Mouse (Mus musculus): ENCODE results near the gene Nrp1.

Gene Nrp1

DNA sequence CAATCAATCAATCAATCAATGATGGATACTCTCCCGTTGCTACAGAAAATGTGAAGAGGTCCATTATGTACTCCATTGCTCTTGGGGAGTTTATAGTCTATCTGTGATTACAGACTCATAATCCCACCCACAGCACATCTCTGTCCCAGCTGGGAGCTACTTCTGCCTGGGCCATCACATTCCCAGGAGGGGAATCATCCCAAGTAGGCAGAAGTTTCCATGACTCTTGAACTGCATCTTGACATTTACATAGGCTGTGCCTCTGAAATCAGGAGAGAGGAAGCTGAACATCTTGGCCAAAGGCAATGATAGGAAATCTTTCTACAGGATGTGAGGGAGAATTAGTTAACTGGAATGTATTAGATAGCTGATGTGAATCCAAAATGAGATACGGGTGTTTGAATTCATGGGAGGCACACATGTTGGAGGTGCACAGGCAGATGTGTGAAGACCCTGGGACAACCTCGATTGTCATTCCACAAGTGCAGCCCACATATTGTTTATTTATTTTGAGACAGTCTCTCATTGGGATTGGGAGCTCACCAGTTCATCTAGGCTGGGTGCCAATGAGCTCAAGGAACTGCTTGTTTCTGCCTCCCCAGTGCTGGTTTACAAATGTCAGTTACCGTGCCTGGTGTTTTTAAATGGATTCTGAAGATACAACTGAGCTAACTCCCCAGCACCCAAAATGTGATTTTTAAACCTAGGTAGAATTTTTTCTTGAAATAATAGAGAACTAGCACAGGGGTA lies 108.5 kb downstream of the Nrp1 start:
- DNase-seq (ENCODE audit: low read depth, low spot score) = no peak

DNA sequence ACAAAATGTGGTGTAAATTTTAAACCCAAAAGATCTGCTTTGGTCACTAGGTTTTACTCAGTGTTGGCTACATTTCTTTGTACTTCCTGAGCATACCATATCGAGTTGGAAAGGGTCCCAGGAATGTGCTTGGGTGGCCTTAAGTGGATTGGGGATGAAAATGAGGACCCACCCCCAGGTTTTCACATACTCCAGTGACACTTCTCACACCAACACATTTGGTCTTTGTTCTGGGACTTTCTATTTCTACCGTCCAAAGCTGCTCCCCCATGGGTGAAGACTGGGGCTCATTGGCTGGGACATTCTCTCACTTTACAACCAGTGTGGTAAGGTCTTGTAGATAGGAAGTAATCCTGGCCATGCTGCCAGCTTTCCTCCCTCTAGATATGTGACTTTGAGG lies 111.7 kb downstream of the Nrp1 start:
- DNase-seq (ENCODE audit: low read depth, low spot score) = no peak

DNA sequence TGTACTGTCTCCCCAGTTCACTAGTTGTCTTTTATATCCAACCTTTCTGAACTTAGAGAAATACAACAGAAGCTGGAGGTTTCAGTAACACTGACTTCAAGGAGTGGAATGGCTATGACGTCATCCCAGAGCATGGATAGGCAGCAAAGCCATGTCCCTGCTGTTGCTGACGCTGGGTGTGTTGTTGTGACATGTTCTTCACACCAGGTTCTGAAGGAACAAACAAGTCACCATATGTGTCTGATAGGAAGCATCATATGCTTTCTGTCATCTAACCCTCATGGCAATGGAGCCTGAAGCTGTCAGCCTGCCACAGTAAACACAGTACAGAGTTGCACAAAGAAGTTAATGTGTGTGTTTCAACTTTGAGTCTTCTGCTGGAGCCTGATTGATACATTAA lies 112.8 kb downstream of the Nrp1 start:
- no peak for DNase-seq (ENCODE audit: low read depth, low spot score)

DNA sequence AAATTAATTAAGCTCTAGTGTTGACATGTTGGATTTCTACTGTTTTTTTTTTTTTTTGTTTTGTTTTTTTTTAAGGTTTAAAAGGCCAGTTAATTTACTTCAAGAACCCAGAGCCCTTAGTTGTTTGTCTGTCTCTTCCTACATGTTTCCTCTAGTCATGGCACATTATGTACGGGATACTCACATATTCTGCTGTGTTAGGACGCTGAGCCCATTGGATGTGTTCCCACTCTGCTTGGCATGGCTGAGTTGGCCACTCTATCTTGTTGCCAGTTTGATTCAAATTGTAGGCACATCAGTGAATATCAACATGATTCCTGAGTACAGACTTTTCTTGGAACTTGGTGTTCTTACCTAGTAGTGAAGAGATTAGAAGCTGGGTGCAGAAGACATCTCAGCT lies 114.5 kb downstream of the Nrp1 start:
- no peak for DNase-seq (ENCODE audit: low read depth, low spot score)

DNA sequence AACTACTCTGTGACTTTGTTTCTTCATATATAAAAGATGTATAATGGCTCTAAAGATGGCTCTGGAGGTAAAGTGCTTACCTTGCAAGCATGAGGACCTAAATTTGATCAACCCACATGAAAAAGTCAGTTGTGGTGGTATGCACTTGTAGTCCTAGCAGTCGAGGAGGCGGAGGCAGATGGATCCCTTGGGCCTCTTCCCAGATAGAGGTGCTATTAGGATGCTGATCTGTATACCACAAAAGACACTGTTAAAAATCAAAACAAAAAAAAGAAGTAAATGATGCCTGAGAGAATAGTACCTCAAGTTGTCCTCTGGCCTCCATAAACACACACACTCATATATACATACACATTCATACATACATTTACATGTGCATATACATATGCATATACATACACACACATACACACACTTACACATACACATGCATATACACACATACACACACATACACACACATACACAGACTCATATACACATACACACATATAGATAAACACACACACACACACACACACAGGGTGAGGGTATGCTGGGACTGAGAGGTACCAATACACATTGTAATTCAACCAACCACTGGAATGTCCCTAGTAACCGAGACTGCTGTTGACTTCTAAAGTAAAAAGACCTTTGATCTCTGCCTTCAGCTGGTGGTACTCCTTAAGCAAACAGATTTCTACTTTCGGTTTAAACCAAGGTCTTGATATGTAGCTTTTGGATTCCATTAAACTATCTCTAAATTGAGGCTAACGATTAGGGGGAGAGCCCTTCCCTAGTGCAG lies 115.2 kb downstream of the Nrp1 start:
- no peak for DNase-seq (ENCODE audit: low read depth, low spot score)

DNA sequence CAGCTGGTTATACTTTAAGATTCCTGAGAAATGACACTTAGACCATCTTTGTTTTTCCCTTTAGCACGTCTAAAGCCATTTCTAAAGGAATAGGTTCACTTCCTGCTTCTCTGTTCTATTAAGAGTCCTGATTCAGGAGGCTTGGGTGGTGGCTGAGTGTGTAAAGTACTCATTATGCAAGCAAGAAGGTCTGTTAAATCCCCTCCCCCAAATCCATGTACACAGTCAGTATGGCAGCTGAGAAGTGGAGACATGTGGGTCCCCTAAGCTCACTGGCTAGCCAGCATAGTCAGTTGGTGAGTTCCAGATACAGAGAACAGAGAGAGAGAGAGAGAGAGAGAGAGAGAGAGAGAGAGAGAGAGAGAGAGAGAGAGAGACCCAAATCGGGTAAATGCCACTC lies 116.2 kb downstream of the Nrp1 start:
- DNase-seq (ENCODE audit: low read depth, low spot score) = no peak

DNA sequence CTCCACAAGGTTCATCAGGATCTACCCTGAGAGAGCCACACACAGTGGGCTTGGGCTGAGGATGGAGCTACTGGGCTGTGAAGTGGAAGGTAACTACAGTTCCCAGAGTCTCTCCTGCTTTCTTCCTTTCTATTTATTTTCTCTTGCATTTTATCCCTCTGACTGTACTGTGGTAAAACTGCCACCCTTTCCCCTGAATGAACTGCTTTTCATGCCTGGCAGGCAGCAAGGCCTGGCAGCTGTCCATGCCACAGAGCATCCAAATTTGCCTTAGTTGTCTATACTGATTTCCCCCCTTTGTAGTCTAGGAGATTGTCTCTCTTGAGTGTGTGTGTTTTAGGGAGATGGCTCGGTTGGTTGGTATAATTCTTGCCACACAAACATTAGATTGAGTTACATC lies 117.8 kb downstream of the Nrp1 start:
- DNase-seq (ENCODE audit: low read depth, low spot score) = no peak

DNA sequence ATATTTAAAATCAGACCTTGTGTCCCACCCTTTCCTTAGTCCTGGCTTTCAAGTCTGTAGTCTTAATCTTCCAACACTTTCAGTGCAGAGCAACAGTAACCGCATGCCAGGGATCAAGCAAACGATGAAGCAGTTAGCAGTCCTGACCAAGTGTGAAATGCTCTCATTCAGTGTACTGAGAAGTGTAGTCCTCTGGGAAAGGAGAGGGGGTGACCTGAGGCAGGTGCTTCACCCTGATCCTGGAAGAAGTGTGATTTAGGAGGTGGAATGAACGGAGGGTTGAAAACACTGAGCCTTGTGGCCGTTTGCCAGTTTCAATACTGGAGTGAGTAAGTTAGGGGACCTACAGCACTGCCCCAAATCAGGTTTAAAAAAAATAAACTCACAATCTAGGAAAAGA lies 119.6 kb downstream of the Nrp1 start:
- no peak for DNase-seq (ENCODE audit: low read depth, low spot score)

DNA sequence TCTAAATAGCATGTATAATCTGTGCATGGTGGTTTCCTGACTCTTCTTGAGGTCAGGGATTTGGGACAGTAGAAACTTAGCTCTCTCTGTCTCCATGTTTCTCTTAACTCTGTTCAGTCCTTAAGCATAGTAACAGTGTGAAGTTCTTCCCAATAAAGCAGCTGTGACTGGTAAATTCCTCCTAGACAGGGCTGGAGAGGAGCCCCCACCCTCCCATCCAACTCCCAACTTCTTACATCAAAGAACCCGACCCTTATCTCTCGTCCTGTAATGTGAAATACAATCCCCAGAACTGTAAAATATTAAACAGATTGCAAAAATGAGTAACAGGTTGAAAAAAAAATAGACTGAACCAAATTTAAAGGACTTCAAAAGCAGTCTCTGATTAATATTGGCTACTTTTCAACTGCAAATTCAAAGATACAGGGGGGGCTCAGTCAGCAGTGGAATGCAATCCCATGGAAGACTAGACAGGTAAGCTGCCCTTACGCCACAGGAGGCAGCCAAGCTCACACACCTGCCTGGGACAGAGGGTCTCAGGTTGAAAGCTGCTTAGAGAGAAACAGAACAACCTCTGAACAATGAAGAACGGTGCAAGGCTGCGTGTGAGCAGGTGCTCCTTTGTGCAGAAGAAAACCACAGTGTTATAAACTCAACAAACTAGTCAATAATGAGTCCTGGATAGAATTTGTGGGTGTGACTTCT lies 121.1 kb downstream of the Nrp1 start:
- no peak for DNase-seq (ENCODE audit: low read depth, low spot score)

DNA sequence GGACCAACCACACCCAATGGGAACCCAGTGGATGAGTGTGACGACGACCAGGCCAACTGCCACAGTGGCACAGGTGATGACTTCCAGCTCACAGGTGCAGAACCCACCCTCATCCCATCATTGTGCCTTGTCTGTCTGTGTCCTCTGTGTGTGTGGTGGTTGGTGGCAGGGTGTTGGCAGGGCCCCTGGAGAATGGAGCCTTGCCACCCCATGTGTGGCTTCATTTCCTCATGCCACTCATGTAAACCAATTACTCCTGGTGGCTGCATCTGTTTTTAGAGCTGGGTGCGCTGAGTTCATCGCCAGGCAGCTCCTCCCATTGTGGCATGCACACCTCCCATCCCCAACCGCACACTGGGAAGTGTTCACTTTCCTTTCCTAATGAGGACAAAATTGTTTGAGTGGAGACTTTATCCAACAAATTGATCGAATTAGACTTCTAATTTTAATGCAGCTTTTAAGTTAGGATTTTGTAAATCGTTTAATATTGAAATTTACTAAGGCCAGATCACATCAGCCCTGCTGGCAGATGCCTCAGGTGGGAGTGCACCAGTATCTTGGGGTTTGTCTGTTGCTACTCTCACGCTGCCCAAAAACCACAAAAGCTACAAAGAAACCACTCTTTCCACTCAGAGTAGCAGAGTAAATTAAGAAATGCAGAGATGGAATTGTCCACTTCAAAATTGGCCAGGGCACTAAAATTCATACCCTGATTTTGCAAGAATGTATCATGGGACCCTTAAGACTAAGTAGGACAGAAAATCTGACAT lies 122.7 kb downstream of the Nrp1 start:
- DNase-seq (ENCODE audit: low read depth, low spot score) = no peak

DNA sequence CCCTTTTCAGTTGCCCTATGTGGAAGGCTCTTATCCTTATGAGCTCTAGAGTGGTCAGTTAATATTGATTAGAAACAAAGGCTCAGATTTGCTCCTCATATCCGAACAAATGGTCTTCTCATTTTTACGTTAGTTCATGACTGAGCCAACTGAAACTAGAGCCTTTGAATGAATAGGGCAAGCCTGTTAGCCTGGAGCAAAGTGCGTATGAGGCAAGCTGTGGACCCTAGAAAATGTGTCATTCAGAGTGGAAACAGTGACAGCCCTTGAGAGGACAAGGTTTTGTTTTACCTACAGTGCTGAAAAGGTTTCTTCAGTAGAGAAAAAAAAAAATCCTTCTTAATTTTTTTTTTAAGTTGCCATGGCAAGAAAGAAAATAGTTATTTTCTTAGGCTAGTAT lies 124.9 kb downstream of the Nrp1 start:
- no peak for DNase-seq (ENCODE audit: low read depth, low spot score)

DNA sequence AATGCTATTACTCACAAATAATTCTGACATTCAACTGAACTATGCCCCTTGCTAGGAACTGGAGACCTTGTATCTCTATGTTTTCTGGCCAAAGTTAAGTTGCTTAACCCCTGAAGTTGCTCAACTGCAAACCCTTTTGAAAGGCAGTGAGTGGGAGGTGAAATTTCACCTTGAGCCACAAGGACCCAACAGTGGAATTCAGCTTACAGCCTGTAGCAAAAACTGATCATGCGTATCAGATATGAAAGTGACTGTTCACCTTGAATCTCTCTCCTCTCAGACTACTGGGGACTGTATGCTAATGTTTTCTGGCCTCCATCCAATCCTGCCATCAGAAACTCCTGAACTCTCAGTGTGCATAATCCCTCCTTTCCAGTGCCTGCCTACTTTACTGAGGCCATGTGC lies 126.3 kb downstream of the Nrp1 start:
- DNase-seq (ENCODE audit: low read depth, low spot score) = no peak

DNA sequence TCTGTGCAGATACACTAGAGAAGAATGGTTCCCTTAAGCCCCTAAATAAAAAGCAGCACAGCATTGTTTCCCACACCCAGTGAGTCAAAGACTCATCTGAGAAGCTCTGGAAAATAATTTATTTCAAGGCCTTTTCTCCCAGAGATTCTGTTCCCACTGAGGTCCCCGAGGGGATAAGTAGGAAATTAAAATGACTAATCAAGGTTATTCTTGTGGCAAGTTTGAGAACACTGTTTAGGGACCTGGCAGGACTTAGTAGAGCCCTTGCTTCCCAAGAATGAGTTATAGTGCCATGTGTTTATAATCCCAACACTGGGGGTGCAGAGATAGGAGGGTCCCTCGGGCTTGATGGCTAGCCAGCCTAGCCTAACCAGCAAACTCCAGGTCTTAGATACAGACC lies 127.6 kb downstream of the Nrp1 start:
- DNase-seq (ENCODE audit: low read depth, low spot score) = no peak

DNA sequence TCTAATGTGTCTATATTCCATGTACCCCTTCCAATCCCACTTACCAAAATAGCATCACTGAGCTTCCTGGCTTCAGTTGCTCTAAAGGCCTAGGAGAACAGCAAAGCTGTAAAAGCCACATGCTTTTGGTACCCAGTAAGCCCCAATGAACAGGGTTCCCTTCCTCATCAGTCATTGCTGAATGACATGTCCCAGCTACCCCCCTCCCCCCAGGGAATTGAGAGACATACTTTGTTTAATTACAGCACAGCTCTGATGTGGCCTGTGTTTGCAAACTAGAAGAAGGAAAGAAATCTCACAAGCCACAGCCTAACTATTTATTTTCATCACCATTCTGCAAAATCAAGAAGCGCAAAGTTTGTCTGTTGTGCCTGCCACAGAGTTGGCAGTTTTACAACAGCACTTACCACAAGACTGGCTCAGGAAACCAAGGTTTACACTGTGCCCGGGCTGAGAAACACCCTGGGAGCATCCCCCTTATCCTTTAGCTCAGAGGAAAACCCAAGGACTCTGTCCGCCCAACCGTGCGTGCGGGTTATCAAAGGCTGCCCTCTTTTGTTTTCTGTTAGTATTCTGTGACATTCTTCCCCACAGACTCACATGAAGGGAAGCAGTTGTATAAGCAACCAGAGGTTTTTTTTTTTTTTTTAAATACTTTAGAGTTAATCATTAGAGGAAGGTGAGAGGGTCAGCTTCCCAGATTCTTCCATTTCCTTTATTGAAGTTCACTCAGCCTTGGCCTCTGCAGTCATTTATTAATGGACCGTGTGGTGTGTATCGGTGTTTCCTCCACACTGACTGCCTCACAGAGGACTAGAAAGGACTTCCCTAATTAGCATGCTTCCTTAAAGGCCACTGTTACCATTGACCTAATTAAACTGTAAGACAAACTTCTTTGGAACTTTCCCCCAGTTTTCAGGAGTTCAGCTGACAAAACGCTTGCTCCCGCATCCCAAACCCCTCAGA lies 129.8 kb downstream of the Nrp1 start:
- DNase-seq (ENCODE audit: low read depth, low spot score) = no peak

DNA sequence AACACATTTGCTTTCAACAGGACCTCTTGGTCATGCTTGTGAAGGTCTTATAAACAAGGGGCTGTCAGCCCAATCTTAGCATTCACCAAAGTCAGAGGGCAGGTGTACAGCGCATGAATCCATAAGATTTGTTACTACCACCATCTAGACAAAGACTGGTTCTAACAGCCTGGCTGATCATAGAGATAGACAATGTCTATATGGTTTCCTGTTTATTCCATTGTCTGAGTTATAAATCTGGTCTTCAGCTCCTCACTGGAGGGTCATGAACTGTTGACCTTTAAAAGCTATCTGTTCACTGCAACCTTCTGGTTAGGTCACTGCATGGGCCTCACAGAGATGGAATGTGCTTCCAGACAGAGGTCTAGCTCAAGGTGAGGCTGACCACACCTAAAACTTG lies 130.9 kb downstream of the Nrp1 start:
- no peak for DNase-seq (ENCODE audit: low read depth, low spot score)

DNA sequence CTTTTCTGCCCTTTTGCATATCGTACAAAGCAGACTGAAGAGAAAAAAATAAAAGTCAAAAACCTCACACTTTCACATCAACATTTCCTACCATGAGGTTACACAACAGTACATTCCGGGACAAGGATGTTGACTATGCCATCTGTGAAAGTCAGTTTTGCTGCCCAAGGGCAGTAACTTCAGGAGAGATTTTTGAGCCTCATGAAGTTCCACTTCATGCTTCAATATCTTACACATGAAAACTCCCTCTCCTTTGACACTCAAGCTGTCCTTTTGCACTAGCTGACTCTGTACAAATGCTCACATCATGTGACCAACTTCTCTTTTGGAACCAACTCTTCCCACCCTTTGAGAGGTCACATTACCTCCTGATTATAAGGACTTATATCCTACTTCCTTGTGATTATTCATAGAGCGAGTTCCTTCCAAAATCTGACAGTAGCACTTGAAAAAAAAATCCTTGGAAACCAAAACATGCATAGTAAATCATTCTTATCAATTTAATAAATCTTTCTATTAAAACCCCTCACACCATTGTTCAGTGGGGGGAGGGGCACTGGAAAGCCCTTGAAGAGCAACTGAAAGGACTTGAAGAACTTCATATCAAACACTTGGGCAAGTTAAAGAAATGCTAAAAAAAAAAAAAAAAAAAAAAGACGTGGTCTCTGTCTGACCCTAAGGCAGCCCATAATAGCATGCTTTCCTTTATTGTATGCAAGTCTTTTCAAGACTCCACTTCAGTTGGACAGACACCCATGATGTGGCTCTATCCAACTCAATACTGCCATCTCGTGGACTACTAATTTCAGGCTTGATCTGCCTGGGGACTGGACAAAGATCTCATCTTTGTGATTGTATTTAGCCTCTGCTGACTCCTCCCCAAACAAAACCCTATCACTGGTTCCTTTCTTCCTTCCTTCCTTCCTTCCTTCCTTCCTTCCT lies 133.0 kb downstream of the Nrp1 start:
- peak; percentile 61 for DNase-seq (ENCODE audit: low read depth, low spot score)

DNA sequence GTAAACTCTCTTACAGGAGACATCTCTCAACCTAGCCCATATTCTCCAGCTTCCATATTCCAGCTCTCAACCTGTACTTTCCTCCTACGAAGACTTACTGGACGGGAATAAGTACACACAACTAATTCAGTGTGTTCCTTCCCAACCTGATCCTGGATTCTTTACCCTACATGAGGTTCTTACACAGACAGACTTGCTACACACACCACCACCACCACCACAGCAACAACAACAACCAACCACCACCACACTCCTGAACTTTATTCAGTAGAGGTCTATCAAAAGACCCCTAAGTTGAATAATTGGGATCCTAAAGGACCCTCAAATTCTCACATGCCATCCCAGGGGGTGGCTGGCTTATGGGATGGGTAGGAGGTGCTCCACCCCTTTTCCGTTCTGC lies 135.4 kb downstream of the Nrp1 start:
- no peak for DNase-seq (ENCODE audit: low read depth, low spot score)

DNA sequence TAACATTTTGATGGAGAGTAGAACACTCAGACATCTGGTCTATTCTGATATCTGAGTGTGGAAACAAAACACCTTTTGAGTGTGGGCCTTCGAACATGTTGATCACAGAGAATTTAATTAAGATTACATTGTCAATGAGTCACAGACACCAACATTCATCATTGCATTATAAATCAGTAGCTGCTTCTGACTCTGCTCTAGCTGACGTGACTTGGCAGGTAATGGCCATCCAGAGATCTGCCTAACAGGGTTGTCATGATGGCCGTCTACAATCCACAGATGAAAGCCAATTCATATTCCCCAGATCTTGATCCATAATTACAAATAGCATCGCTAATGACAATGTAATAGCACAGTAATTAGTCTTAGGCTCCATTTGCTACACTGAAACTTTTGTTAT lies 140.4 kb downstream of the Nrp1 start:
- DNase-seq (ENCODE audit: low read depth, low spot score) = no peak

DNA sequence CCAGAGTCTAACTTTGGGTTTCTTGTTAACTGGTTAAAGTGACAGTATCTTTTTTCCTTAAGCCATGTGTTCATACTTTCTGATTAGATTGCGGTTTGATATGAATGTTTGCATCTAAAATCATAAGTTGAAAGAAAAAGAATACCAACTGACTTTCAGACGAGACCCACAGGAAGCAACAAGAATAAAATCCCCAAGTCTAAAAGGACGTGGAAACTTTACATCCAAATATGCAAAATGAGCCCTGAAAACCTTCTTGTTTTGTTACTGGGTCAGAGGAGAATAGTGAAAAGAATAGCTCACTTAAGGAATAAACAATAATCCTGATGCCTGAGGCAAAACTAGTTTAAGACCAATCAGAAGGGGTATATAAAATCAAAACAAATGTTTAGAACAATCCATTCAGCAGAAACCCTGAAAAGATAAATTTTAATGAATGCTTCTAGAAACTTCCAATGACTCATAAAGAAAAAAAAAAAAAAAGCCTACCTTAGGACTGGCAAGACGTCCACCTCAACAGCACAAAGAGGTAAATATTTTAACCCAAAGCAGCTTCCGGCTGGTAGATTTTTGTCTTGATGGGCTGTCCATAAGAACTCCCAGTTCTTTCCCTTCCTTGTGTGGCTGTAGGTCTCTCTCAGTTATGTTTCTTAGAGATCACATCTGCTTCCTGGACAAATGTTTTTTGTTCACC lies 145.9 kb downstream of the Nrp1 start:
- no peak for DNase-seq (ENCODE audit: low read depth, low spot score)
